Mouse (Mus musculus) spleen, adult 2 months (tissue): ENCODE measurements around the gene Hspa1l. TPM values are rescaled to one million over a fixed set of nuclear protein-coding genes. Genes with fewer than 3 reads are reported as not detected.

Experiments used
- DNase-seq, 2 experiments: peaks; one replicate each; pipeline versions ENCODE4 v3.0.0 to v3.0.0-alpha.2; 2012 to 2021; ENCODE audit warnings: low spot score in 2 of 2, low read depth in 1 of 2
- H3K27ac ChIP-seq: fragments of 200-500 bp; 2 replicates; pipeline ENCODE4 v1.5.1; 2012; ENCODE audit warnings: low read length, inconsistent platforms; ENCODE audit not compliant: insufficient read depth
- H3K27me3 ChIP-seq: fragments of 200-500 bp; 2 replicates; pipeline ENCODE4 v1.6.1; 2012; ENCODE audit warnings: mild to moderate bottlenecking, moderate library complexity, low read length, inconsistent platforms; ENCODE audit not compliant: control insufficient read depth, insufficient read depth
- H3K36me3 ChIP-seq: fragments of 200-500 bp; 2 replicates; pipeline ENCODE4 v1.6.1; 2012; ENCODE audit warnings: mild to moderate bottlenecking, low read length, inconsistent platforms; ENCODE audit not compliant: control insufficient read depth, insufficient read depth
- H3K4me1 ChIP-seq: fragments of 200-500 bp; 2 replicates; pipeline ENCODE4 v1.6.1; 2011; ENCODE audit warnings: inconsistent platforms; ENCODE audit not compliant: control insufficient read depth, insufficient read depth, insufficient read length
- H3K4me3 ChIP-seq: fragments of 200-500 bp; 2 replicates; pipeline ENCODE4 v1.5.1; 2011; ENCODE audit warnings: mild to moderate bottlenecking, inconsistent platforms; ENCODE audit not compliant: insufficient read depth, insufficient read length; ENCODE audit errors: extremely low read depth
- CTCF ChIP-seq: fragments of 200-500 bp; IDR thresholded peaks from 2 replicates; pipeline ENCODE4 v1.5.1; 2011; ENCODE audit warnings: mild to moderate bottlenecking, inconsistent platforms; ENCODE audit not compliant: insufficient read depth, insufficient read length, insufficient replicate concordance; ENCODE audit errors: extremely low read depth
- POLR2A ChIP-seq: fragments of 200-500 bp; IDR thresholded peaks from 2 replicates; pipeline ENCODE4 v1.6.1; 2011; ENCODE audit warnings: low read depth, low read length, inconsistent platforms
- WGBS: fragments of 180-500 bp; shearing (Covaris S2); methylation state at CpG from one replicate; pipeline ENCODE4 v1.1.7; 2018; 5-methylcytosine and 5-hydroxymethylcytosine counted together
- polyA plus RNA-seq: library from polyadenylated mRNA; depleted of rRNA; stranded (reverse); fragments of >200 nt; gene quantifications from 2 replicates; pipeline ENCODE4 v1.2.3, GENCODE M21; 2012; rRNA removed

The Hspa1l gene
- polyA plus RNA-seq, 1 experiment, result 0.06 TPM

- WGBS, result 64% methylated on average over 13 of the region's 13 CpGs
- TF ChIP-seq CTCF (no peak), POLR2A (no peak)
- Histone ChIP-seq H3K4me1 (peaks cover 21% of the 10 kb centered on the region), H3K36me3 (no peaks in the 10 kb centered on the region), H3K4me3 (no peak overlapping the region), H3K27ac (no peak overlapping the region), H3K27me3 (no peaks in the 10 kb centered on the region)
- no peak for DNase-seq
These were observed 51.8 kb downstream of the Hspa1l start for GRCm38 (mm10) chr17:35024261-35024660.

- no peak overlapping the region for H3K4me3 ChIP-seq
- 37% methylated on average over 10 of the region's 10 CpGs for WGBS
- H3K27me3 ChIP-seq, result no peaks in the 10 kb centered on the region
- no peak for DNase-seq
- H3K27ac ChIP-seq, result no peak overlapping the region
- no peak for TF ChIP-seq POLR2A
- TF ChIP-seq CTCF, result no peak
- peaks cover 26% of the 10 kb centered on the region for H3K4me1 ChIP-seq
- H3K36me3 ChIP-seq, result no peaks in the 10 kb centered on the region
These were observed 52.4 kb downstream of the Hspa1l start for GRCm38 (mm10) chr17:35024691-35025488.

GRCm38 (mm10) chr17:35026206-35026605 lies 53.7 kb downstream of the Hspa1l start:
- DNase-seq, result no peak
- no peaks in the 10 kb centered on the region for H3K27me3 ChIP-seq
- H3K4me1 ChIP-seq, result peaks cover 28% of the 10 kb centered on the region
- no peaks in the 10 kb centered on the region for H3K36me3 ChIP-seq
- TF ChIP-seq POLR2A (no peak), CTCF (no peak)
- H3K27ac ChIP-seq, result no peak overlapping the region
- H3K4me3 ChIP-seq, result no peak overlapping the region
- 88% methylated on average over 5 of the region's 5 CpGs for WGBS

- Histone ChIP-seq H3K27ac (peak within 1 kb of the TSS; percentile 56), H3K27me3 (no peaks in the 10 kb centered on the region), H3K36me3 (no peaks in the 10 kb centered on the region), H3K4me3 (no peak within 1 kb of the TSS), H3K4me1 (peaks cover 33% of the 10 kb centered on the region)
- no peak for DNase-seq
- 31% methylated on average over 13 of the region's 13 CpGs for WGBS
- TF ChIP-seq CTCF (peak; percentile 7; the same call in 1 of the 2 replicates), POLR2A (no peak)
These were observed 55.0 kb downstream of the Hspa1l start, which contains the start of gene Sapcd1 for GRCm38 (mm10) chr17:35027277-35028068. TSS of gene Sapcd1 (minus strand) at chr17:35028016.

GRCm38 (mm10) chr17:35028315-35028714 lies 55.8 kb downstream of the Hspa1l start:
- WGBS, result 36% methylated on average over 2 of the region's 2 CpGs
- no peak overlapping the region for H3K27ac ChIP-seq

More at GRCm38 (mm10) chr17:35028315-35028714, 55.8 kb downstream of the Hspa1l start:
- Histone ChIP-seq H3K27me3 (no peaks in the 10 kb centered on the region), H3K4me1 (peaks cover 34% of the 10 kb centered on the region), H3K4me3 (no peak overlapping the region), H3K36me3 (no peaks in the 10 kb centered on the region)
- no peak for TF ChIP-seq CTCF
- DNase-seq, result no peak

Other genes with a start within 250 kb of the Hspa1l start
- gene C4b, start 228.8 kb upstream of the Hspa1l start, polyA plus RNA-seq, result 63.4 and 68.8 TPM in 2 replicates
- gene Cyp21a1, start 168.1 kb upstream of the Hspa1l start, polyA plus RNA-seq, result 3.7 and 5.4 TPM in 2 replicates
- 31.6 and 37.7 TPM in 2 replicates for gene Stk19, start 135.8 kb upstream of the Hspa1l start, polyA plus RNA-seq
- 54.2 and 68.3 TPM in 2 replicates for gene Dxo, start 135.7 kb upstream of the Hspa1l start, polyA plus RNA-seq
- gene Skiv2l, start 122.5 kb upstream of the Hspa1l start, polyA plus RNA-seq, result 81.7 and 110 TPM in 2 replicates
- gene Nelfe, start 122.3 kb upstream of the Hspa1l start, polyA plus RNA-seq, result 14.1 and 15.0 TPM in 2 replicates
- 22.8 and 25.3 TPM in 2 replicates for gene Cfb, start 110.2 kb upstream of the Hspa1l start, polyA plus RNA-seq
- gene Zbtb12, start 93.2 kb upstream of the Hspa1l start, polyA plus RNA-seq, result 12.0 and 13.1 TPM in 2 replicates
- gene Gm20547, start 90.7 kb upstream of the Hspa1l start, polyA plus RNA-seq, result 0.04 TPM in 1 of 2 replicates, not detected in the other
- gene C2, start 74.4 kb upstream of the Hspa1l start, polyA plus RNA-seq, result 15.9 and 16.0 TPM in 2 replicates
- 200 and 246 TPM in 2 replicates for gene Ehmt2, start 74.2 kb upstream of the Hspa1l start, polyA plus RNA-seq
- 0.05 and 0.08 TPM in 2 replicates for gene Slc44a4, start 58.2 kb upstream of the Hspa1l start, polyA plus RNA-seq
- gene Neu1, start 41.5 kb upstream of the Hspa1l start, polyA plus RNA-seq, result 45.8 and 47.5 TPM in 2 replicates
- 7.6 and 12.5 TPM in 2 replicates for gene Hspa1b, start 13.5 kb upstream of the Hspa1l start, polyA plus RNA-seq
- gene Gm20481, start 2.8 kb upstream of the Hspa1l start, polyA plus RNA-seq, result not detected in 2 replicates
- 4.2 and 6.7 TPM in 2 replicates for gene Hspa1a, start 547 bp upstream of the Hspa1l start, polyA plus RNA-seq
- gene Lsm2, start 9.2 kb downstream of the Hspa1l start, polyA plus RNA-seq, result 60.7 and 65.2 TPM in 2 replicates
- gene Vars, start 28.3 kb downstream of the Hspa1l start, polyA plus RNA-seq, result 489 and 697 TPM in 2 replicates
- 0.72 and 0.90 TPM in 2 replicates for gene Vwa7, start 43.9 kb downstream of the Hspa1l start, polyA plus RNA-seq
- gene Sapcd1, start 55.3 kb downstream of the Hspa1l start, polyA plus RNA-seq, result 7.3 and 14.7 TPM in 2 replicates
- 8.6 and 9.5 TPM in 2 replicates for gene Msh5, start 74.0 kb downstream of the Hspa1l start, polyA plus RNA-seq
- gene Clic1, start 77.3 kb downstream of the Hspa1l start, polyA plus RNA-seq, result 123 and 134 TPM in 2 replicates
- gene Ddah2, start 86.3 kb downstream of the Hspa1l start, polyA plus RNA-seq, result 18.4 and 18.9 TPM in 2 replicates
- gene Ly6g6c, start 92.7 kb downstream of the Hspa1l start, polyA plus RNA-seq, result 0.47 and 0.59 TPM in 2 replicates
- gene Mpig6b, start 93.5 kb downstream of the Hspa1l start, polyA plus RNA-seq, result 4.8 and 5.6 TPM in 2 replicates
- 0.31 and 0.39 TPM in 2 replicates for gene Ly6g6e, start 104.2 kb downstream of the Hspa1l start, polyA plus RNA-seq
- gene Ly6g6d, start 105.4 kb downstream of the Hspa1l start, polyA plus RNA-seq, result 1.3 and 1.8 TPM in 2 replicates
- 7.8 and 9.7 TPM in 2 replicates for gene Ly6g6f, start 112.9 kb downstream of the Hspa1l start, polyA plus RNA-seq
- gene Abhd16a, start 116.6 kb downstream of the Hspa1l start, polyA plus RNA-seq, result 119 and 154 TPM in 2 replicates
- not detected in 2 replicates for gene Ly6g5c, start 135.6 kb downstream of the Hspa1l start, polyA plus RNA-seq
- 2.4 and 2.9 TPM in 2 replicates for gene Ly6g5b, start 142.7 kb downstream of the Hspa1l start, polyA plus RNA-seq
- gene Gpank1, start 148.8 kb downstream of the Hspa1l start, polyA plus RNA-seq, result 20.9 and 29.9 TPM in 2 replicates
- gene Csnk2b, start 149.3 kb downstream of the Hspa1l start, polyA plus RNA-seq, result 176 and 238 TPM in 2 replicates
- gene D17H6S53E, start 153.7 kb downstream of the Hspa1l start, polyA plus RNA-seq, result 6.8 and 10.0 TPM in 2 replicates
- gene Apom, start 159.3 kb downstream of the Hspa1l start, polyA plus RNA-seq, result 0.12 and 0.18 TPM in 2 replicates
- 166 and 202 TPM in 2 replicates for gene Bag6, start 162.5 kb downstream of the Hspa1l start, polyA plus RNA-seq
- 362 and 462 TPM in 2 replicates for gene Prrc2a, start 192.2 kb downstream of the Hspa1l start, polyA plus RNA-seq
- gene Aif1, start 203.4 kb downstream of the Hspa1l start, polyA plus RNA-seq, result 8.3 and 10.2 TPM in 2 replicates
- gene Lst1, start 215.7 kb downstream of the Hspa1l start, polyA plus RNA-seq, result 109 and 112 TPM in 2 replicates
- 531 and 756 TPM in 2 replicates for gene Ltb, start 221.7 kb downstream of the Hspa1l start, polyA plus RNA-seq
- 7.5 and 13.2 TPM in 2 replicates for gene Tnf, start 229.3 kb downstream of the Hspa1l start, polyA plus RNA-seq
- gene Lta, start 232.6 kb downstream of the Hspa1l start, polyA plus RNA-seq, result 24.8 and 26.8 TPM in 2 replicates
- gene Gm16181, start 248.1 kb downstream of the Hspa1l start, polyA plus RNA-seq, result 0.34 TPM in 1 of 2 replicates, not detected in the other